Mouse (Mus musculus) ES-E14 (cell line): ENCODE results near the gene Kank3.
"Not testable (repeated sequence)": the region's sequence is repeated elsewhere in the genome, so short reads cannot be mapped to it uniquely, and the experiment has no call there.

ENCODE experiments used
- CHD2 ChIP-seq: IDR thresholded peaks from 2 replicates; pipeline ENCODE4 v1.6.1; 2014; ENCODE audit warnings: mild to moderate bottlenecking, low read depth, low read length, inconsistent platforms
- HCFC1 ChIP-seq: IDR thresholded peaks from 2 replicates; pipeline ENCODE4 v1.6.1; 2012; ENCODE audit warnings: low read length, inconsistent platforms, borderline replicate concordance; ENCODE audit not compliant: insufficient read depth
- ZC3H11A ChIP-seq: IDR thresholded peaks from 2 replicates; pipeline ENCODE4 v1.6.1; 2012; ENCODE audit warnings: low read depth, mild to moderate bottlenecking, inconsistent platforms, low read length, borderline replicate concordance

DNA sequence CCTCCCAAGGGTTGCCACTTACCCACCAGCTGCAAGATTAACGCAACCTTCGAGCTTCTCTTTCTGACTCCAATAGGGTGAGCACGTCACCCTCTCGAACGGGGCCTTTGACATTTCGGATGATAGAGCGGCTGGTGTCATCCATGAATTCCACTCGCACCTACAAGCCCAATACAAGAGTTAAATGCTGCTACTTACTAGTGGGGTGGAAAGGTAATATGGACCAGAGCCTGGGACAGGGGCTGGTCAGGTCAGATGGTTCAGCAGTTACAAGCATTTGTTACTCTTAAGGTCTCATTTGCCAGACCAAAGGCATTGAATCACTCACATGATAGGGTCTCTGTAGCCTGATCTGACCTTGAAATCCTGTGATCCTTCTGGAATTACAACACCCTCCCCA, 12.9 kb downstream of the Kank3 start:
- TF ChIP-seq CHD2, HCFC1, ZC3H11A: not testable (repeated sequence)
